Mouse (Mus musculus): ENCODE results near the gene Lrfn3. TPM values are rescaled to one million over a fixed set of nuclear protein-coding genes. Genes with fewer than 3 reads are reported as not detected.

Lrfn3 gene
- polyA plus RNA-seq, 1 experiment from 2014 or later, result 6.7 TPM

DNA sequence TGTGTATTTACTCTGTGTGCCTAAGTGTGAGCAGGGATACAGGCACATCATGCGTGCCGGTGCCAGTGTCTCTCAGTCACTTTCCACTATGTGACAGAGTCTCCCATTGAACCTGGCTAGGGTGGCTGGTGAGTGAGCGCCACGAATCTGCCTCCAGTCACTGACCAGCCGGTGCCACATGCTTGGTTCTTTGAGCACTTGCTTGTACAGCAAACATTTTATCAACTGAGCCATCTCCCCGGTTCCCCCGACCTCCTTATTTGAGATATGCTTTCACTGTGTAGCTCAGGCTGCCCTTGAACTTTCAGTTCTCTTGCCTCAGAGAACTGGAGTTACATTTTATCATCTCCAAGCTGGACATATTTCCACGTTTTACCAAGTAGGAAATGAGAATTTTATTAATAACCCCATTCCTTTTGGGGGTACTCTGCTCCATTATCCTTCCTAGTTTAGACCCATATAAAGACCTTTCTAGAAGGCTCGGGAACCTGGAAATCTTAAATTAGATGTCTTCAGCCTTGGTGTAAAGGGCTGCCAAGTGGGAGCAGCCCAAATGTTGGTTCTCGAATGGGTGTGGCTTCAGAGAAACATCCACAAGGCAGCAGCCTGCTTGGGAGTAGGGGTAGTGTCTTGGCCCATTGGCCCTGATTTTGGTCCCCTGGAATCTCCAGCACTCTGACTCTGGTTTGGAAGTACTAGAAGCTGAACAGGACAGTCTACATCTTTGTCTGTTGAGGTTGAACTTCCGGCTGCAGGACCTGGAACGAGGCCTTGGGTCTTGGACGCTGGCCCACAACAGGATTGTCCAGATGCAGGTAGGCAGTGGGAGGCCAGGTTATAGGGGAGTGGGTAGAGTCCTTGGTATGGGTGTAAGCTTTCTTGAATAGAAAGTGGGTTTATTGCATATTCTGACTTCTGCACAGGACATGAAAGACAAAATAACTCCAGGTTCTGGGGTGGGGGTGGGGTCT is 46.7 kb downstream of the Lrfn3 start:
- Histone ChIP-seq H3K4me2 (replicated peaks; ENCODE audit: low read depth, low read length) (peak overlapping the region; percentile 44), H3K27me3 (ENCODE audit: control insufficient read depth, insufficient read depth, low read length) (no peaks in the 10 kb centered on the region), H3K27ac (ENCODE audit: low read length) (0 out of 2 replicates have a peak overlapping the region, but pooled peaks have one; percentile 30), H3K9ac (replicated peaks; ENCODE audit: low read depth, low read length) (no peak overlapping the region), H3K9me3 (ENCODE audit: control insufficient read depth, low read depth, low read length) (no peaks in the 10 kb centered on the region), H3K4me1 (ENCODE audit: control insufficient read depth, insufficient read depth, low read length) (peaks cover 10% of the 10 kb centered on the region; the same call in 1 of the 2 replicates), H3K4me3 (ENCODE audit: low read depth, low read length) (peak overlapping the region; percentile 36), H3K36me3 (ENCODE audit: control insufficient read depth, insufficient read depth, low read length) (no peaks in the 10 kb centered on the region; the same call in 1 of the 2 replicates)
- no peak for ATAC-seq (ENCODE audit: insufficient number of reproducible peaks, insufficient read depth, low FRiP score, low read depth)
- WGBS, result 67% methylated on average over 13 of the region's 13 CpGs

DNA sequence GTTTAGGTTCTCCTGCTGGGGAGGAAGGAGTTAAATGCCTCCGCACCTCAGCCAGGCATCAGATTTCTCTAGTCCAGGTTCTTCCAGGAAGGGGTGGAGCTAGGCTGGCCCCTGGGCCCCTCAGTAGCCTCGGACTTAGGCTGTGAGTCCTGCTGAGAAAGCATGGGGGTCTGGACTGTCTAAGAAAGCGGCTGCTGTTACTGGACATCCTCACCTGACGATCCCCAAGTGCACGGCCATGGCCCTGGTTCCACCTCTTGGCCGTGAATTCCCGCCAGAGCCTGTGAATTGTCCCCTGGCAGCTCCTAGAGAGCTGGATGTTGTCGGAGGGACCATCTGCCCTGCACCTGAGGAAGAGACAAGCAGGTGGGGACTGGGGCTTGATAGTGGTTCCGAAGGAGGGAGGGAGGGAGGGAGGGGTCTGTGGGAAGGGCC is 47.8 kb downstream of the Lrfn3 start, which contains the start of gene Syne4:
Syne4 (plus strand) TSS at position 87 of the 435 bp plus-strand sequence.
- Histone ChIP-seq H3K4me1 (ENCODE audit: control insufficient read depth, insufficient read depth, low read length) (peaks cover 10% of the 10 kb centered on the region; the same call in 1 of the 2 replicates), H3K36me3 (ENCODE audit: control insufficient read depth, insufficient read depth, low read length) (no peaks in the 10 kb centered on the region; the same call in 1 of the 2 replicates), H3K27ac (ENCODE audit: low read length) (peak within 1 kb of the TSS; percentile 30; the same call in 1 of the 2 replicates), H3K9me3 (ENCODE audit: control insufficient read depth, low read depth, low read length) (no peaks in the 10 kb centered on the region), H3K27me3 (ENCODE audit: control insufficient read depth, insufficient read depth, low read length) (no peaks in the 10 kb centered on the region), H3K9ac (replicated peaks; ENCODE audit: low read depth, low read length) (peak within 1 kb of the TSS; percentile 29; the same call in 1 of the 2 replicates), H3K4me3 (ENCODE audit: low read depth, low read length) (peak within 1 kb of the TSS; percentile 36), H3K4me2 (replicated peaks; ENCODE audit: low read depth, low read length) (peak within 1 kb of the TSS; percentile 44)
- under 1% methylated on average over 9 of the region's 9 CpGs for WGBS
- ATAC-seq (ENCODE audit: insufficient number of reproducible peaks, insufficient read depth, low FRiP score, low read depth), result peak; percentile 80

DNA sequence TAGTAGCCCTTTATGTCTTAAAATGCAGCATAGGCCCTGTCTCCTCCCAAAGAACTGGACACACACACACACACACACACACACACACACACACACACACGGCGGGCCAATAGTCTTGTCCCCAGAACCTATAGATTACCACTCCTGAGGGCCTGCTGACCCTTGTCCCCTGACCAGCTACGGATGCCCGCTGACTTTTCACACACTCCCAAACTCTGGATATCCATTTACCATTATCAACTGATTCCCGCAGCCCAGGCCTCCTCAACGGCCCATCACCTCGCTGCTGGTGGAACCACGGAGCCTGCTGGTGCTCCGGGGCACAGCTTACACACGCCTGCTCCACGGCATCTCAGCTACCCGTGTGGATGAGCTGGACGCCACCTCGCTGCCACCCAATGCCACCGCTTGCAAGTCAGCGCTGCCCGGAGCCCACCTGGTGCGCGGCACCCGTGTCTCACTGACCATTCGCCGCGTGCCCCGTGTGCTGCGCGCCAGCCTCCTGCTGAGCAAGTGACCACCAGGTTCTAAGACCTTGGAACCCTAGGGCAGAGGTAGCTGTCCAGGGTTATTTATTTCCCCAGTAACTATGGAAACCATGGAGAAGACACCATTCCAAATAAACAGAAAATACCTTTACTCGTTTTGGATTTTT is 48.8 kb downstream of the Lrfn3 start:
- Histone ChIP-seq H3K27me3 (ENCODE audit: control insufficient read depth, insufficient read depth, low read length) (no peaks in the 10 kb centered on the region), H3K4me2 (replicated peaks; ENCODE audit: low read depth, low read length) (no peak overlapping the region), H3K9me3 (ENCODE audit: control insufficient read depth, low read depth, low read length) (no peaks in the 10 kb centered on the region), H3K9ac (replicated peaks; ENCODE audit: low read depth, low read length) (no peak overlapping the region), H3K36me3 (ENCODE audit: control insufficient read depth, insufficient read depth, low read length) (no peaks in the 10 kb centered on the region; the same call in 1 of the 2 replicates), H3K27ac (ENCODE audit: low read length) (no peak overlapping the region), H3K4me3 (ENCODE audit: low read depth, low read length) (no peak overlapping the region), H3K4me1 (ENCODE audit: control insufficient read depth, insufficient read depth, low read length) (peaks cover 16% of the 10 kb centered on the region)
- WGBS, result 45% methylated on average over 27 of the region's 27 CpGs
- ATAC-seq (ENCODE audit: insufficient number of reproducible peaks, insufficient read depth, low FRiP score, low read depth), result no peak

DNA sequence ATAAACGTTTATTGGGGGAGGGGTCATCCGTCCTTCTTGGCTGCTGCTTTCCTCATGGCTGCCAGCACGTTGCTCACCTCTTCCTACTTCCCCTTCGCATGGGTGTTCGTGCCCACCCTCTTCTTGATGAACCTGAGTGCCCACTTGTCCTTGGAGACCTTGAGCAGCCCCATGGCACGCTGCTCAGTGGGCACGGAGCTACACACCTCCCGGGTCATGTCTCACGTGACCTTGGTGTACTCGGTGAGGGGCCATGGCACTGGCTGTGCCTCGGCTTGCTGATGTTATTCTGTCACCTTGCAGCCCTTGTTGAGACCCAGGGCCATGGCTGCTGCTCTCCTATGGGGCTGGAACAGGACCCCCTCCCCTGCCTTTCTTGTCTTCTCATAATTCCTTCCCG is 52.4 kb downstream of the Lrfn3 start:
- no peak for ATAC-seq (ENCODE audit: insufficient number of reproducible peaks, insufficient read depth, low FRiP score, low read depth)
- Histone ChIP-seq H3K4me3 (ENCODE audit: low read depth, low read length) (no peak overlapping the region), H3K9ac (replicated peaks; ENCODE audit: low read depth, low read length) (no peak overlapping the region), H3K36me3 (ENCODE audit: control insufficient read depth, insufficient read depth, low read length) (peaks cover 11% of the 10 kb centered on the region; the same call in 1 of the 2 replicates), H3K4me1 (ENCODE audit: control insufficient read depth, insufficient read depth, low read length) (peaks cover 19% of the 10 kb centered on the region), H3K9me3 (ENCODE audit: control insufficient read depth, low read depth, low read length) (no peaks in the 10 kb centered on the region), H3K27me3 (ENCODE audit: control insufficient read depth, insufficient read depth, low read length) (no peaks in the 10 kb centered on the region), H3K4me2 (replicated peaks; ENCODE audit: low read depth, low read length) (no peak overlapping the region), H3K27ac (ENCODE audit: low read length) (no peak overlapping the region)
- WGBS, result 90% methylated on average over 12 of the region's 12 CpGs

DNA sequence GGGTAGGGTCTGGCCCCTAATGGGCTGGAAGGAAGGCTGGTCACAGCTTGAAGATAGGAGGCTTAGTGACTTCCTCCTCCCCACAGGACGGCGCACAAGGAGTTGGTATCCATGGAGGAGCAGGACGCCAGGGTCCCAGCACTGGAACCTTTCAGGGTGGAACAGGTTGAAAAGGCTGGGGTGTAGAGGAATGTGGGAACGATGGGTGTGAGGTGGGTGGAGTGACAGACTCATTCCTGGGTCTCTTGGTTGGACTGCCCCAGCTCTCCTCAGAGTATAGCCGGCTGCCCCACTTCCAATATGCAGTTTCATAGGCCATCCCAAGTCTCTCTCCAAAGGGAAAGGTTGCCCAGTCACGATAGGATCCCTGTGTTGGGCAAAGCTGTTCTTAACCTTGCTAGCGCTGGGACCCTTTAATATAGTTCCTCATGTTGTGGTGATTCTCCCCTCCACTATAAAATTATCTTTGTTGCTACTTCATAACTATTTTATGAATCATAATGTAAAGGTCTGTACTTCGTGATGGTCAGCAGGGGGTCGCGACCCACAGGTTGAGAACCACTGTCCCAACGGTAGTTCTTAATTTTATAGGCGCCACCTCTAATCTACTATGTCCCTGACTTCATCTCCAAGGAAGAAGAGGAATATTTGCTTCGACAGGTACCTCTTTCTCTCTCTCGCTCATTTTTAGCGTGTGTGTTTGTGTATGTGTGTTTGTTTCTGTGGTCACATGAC is 53.0 kb downstream of the Lrfn3 start:
- Histone ChIP-seq H3K27ac (ENCODE audit: low read length) (no peak overlapping the region; the same call in 1 of the 2 replicates), H3K4me2 (replicated peaks; ENCODE audit: low read depth, low read length) (peak overlapping the region; percentile 88), H3K9me3 (ENCODE audit: control insufficient read depth, low read depth, low read length) (no peaks in the 10 kb centered on the region), H3K9ac (replicated peaks; ENCODE audit: low read depth, low read length) (peak overlapping the region; percentile 67; the same call in 1 of the 2 replicates), H3K4me3 (ENCODE audit: low read depth, low read length) (peak overlapping the region; percentile 57), H3K4me1 (ENCODE audit: control insufficient read depth, insufficient read depth, low read length) (peaks cover 16% of the 10 kb centered on the region), H3K27me3 (ENCODE audit: control insufficient read depth, insufficient read depth, low read length) (no peaks in the 10 kb centered on the region), H3K36me3 (ENCODE audit: control insufficient read depth, insufficient read depth, low read length) (peaks cover 11% of the 10 kb centered on the region; the same call in 1 of the 2 replicates)
- 59% methylated on average over 15 of the region's 15 CpGs for WGBS
- ATAC-seq (ENCODE audit: insufficient number of reproducible peaks, insufficient read depth, low FRiP score, low read depth), result no peak

DNA sequence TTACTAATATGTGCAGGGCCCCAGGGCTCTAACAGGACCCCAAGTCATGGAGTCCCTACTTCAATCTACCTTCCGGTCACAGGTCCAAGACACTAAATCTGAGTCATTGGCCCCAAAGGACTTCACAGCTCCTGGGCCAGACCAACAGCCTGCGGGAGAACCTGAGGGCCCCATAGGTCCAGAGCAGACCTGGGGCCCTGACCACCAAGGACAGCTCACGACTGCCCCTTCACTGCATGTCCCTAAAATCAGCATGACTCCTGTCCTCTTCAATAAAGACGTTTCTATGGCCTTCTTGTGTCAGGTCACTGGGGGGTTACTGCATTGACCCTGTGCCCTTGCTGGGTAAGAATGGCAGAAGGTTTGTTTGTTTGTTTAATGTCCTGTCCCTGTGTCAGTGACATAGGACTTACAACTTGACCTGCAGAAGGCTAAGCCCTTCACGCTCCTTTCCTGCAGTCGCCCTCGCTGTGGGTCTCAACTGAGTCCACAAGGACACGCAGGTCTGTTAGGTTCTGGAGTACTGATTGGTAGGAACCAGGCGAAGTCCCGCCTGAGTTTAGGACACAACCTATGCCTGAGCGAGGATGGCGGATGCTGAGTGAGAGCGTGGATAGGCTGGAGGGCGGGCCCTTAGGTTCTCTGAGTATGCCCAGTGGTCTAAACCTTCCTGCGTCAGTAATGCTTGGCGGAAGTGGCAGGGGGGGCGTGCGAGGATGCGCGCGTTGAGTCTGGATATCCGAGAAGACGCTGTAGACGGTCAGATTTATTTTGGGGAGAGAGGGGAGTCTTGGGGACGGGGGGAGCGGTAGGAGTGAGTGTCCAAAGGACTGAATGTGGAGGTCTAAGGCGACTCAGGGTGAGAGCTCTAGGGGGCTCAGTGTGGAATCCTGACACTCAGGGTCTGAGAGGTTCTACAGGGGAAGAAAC is 54.2 kb downstream of the Lrfn3 start, which contains the start of gene Alkbh6:
Alkbh6 (plus strand) TSS at position 642 of the 930 bp plus-strand sequence.
- Histone ChIP-seq H3K4me3 (ENCODE audit: low read depth, low read length) (peak within 1 kb of the TSS; percentile 57), H3K36me3 (ENCODE audit: control insufficient read depth, insufficient read depth, low read length) (peaks cover 15% of the 10 kb centered on the region), H3K4me2 (replicated peaks; ENCODE audit: low read depth, low read length) (peak within 1 kb of the TSS; percentile 88), H3K27ac (ENCODE audit: low read length) (peak within 1 kb of the TSS; percentile 28; the same call in 1 of the 2 replicates), H3K9ac (replicated peaks; ENCODE audit: low read depth, low read length) (peak within 1 kb of the TSS; percentile 67), H3K27me3 (ENCODE audit: control insufficient read depth, insufficient read depth, low read length) (no peaks in the 10 kb centered on the region), H3K4me1 (ENCODE audit: control insufficient read depth, insufficient read depth, low read length) (peaks cover 9% of the 10 kb centered on the region), H3K9me3 (ENCODE audit: control insufficient read depth, low read depth, low read length) (no peaks in the 10 kb centered on the region)
- peak; percentile 99 for ATAC-seq (ENCODE audit: insufficient number of reproducible peaks, insufficient read depth, low FRiP score, low read depth)
- WGBS, result 5% methylated on average over 27 of the region's 27 CpGs

DNA sequence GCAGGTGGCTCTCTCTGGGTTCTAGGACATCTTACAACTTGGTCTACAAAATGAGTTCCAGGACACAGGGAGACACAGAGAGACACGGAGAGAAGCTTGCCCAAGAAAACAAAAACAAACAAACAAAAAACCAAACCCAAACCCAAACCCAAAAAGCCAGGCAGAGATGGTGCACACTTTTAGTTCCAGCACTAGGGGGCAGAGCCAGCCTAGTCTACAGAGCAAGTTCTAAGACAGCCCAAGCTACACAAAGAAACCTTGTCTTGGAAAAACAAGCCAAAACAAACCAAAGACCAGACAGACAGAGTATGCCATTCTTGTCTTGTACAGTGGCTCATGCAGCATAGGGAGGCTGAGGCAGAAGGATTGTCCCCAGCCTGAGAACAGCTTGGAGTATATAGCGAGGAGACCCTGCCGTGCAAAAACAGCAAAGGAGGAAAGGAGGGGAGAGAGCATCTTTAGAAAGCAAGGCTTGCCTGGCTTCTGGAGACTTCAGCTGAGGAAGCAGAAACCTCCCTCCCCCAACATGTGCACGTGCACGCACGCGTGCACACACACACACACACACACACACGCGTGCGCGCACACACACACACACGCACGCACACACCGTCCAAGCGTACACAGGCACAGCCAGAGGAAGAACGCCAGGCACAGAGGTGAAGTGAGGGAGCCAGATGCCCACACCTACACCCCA is 56.3 kb downstream of the Lrfn3 start:
- no peak overlapping the region for H3K9ac ChIP-seq (replicated peaks; ENCODE audit: low read depth, low read length)
- no peaks in the 10 kb centered on the region for H3K27me3 ChIP-seq (ENCODE audit: control insufficient read depth, insufficient read depth, low read length)
- no peaks in the 10 kb centered on the region for H3K9me3 ChIP-seq (ENCODE audit: control insufficient read depth, low read depth, low read length)
- peaks cover 9% of the 10 kb centered on the region for H3K4me1 ChIP-seq (ENCODE audit: control insufficient read depth, insufficient read depth, low read length)
- peaks cover 25% of the 10 kb centered on the region for H3K36me3 ChIP-seq (ENCODE audit: control insufficient read depth, insufficient read depth, low read length)
- 88% methylated on average over 16 of the region's 16 CpGs for WGBS
- no peak for ATAC-seq (ENCODE audit: insufficient number of reproducible peaks, insufficient read depth, low FRiP score, low read depth)
- H3K27ac ChIP-seq (ENCODE audit: low read length), result no peak overlapping the region
- H3K4me2 ChIP-seq (replicated peaks; ENCODE audit: low read depth, low read length), result no peak overlapping the region
- no peak overlapping the region for H3K4me3 ChIP-seq (ENCODE audit: low read depth, low read length)
